Mouse (Mus musculus) CH12.LX (cell line): ENCODE data around the gene Slc2a2.

Source experiments
- CHD1 ChIP-seq: IDR thresholded peaks from 2 replicates; pipeline ENCODE4 v1.6.1; 2012; ENCODE audit warnings: low read depth, low read length, improper control_type of control experiment, inconsistent platforms
- EP300 ChIP-seq: IDR thresholded peaks from 2 replicates; pipeline ENCODE4 v1.6.1; 2011; ENCODE audit warnings: low read length, improper control_type of control experiment
- MAX ChIP-seq: IDR thresholded peaks from 2 replicates; pipeline ENCODE4 v1.6.1; 2011; ENCODE audit warnings: low read length, improper control_type of control experiment
- MEF2A ChIP-seq: IDR thresholded peaks from 2 replicates; pipeline ENCODE4 v1.6.1; 2014; ENCODE audit warnings: low read depth, mild to moderate bottlenecking, inconsistent platforms, low read length, improper control_type of control experiment, borderline replicate concordance
- POLR2AphosphoS2 ChIP-seq: IDR thresholded peaks from 2 replicates; pipeline ENCODE4 v1.6.1; 2011; ENCODE audit warnings: low read depth, low read length, improper control_type of control experiment
- RCOR1 ChIP-seq: conservative IDR thresholded peaks from 2 replicates; pipeline ENCODE4 v1.6.1; 2012; ENCODE audit warnings: low read depth, mild to moderate bottlenecking, inconsistent platforms, low read length, improper control_type of control experiment
- USF1 ChIP-seq: IDR thresholded peaks from 2 replicates; pipeline ENCODE4 v1.6.1; 2014; ENCODE audit warnings: low read depth, mild to moderate bottlenecking, inconsistent platforms, low read length, improper control_type of control experiment

DNA sequence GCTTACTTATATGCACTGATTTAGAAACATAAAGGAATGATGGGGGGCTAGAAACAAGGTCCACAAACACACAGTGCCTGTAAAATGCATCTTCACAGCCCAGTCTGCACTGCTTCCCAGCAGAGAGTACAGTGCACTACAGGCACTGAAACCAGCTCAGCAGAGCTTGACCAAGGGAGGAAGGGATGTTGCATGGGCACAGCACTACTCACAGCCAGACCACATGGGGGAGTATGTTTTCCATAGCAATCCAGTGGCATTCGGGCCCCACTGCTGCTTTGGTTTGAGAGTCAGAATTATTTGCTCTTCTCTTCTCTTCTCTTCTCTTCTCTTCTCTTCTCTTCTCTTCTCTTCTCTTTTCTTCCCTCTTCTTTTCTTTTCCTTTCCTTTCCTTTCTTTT is 39.4 kb upstream of the Slc2a2 start:
- TF ChIP-seq USF1 (no peak), RCOR1 (no peak), MEF2A (no peak), EP300 (no peak), MAX (no peak), CHD1 (no peak), POLR2AphosphoS2 (no peak)
